Mouse (Mus musculus): ENCODE measurements at regions not wholly inside any gene's neighbourhood (a gene's known extent, or its start where the extent isn't known, plus 50 kb on each side); places are given as distances from the start of the nearest gene placed in this dataset.
"Not testable (repeated sequence)": the region's sequence is repeated elsewhere in the genome, so short reads cannot be mapped to it uniquely, and the experiment has no call there.

GRCm38 (mm10) chr10:57000892-57001722, 485.1 kb upstream of the Hsf2 start:
- WGBS, result 28% methylated on average over 16 of the region's 16 CpGs
- Histone ChIP-seq H3K4me3 (no peak overlapping the region), H3K4me1 (0 out of 2 replicates have a peak, but pooled peaks cover 7% of the 10 kb centered on the region), H3K27me3 (replicated peaks; ENCODE audit: low read depth, poor library complexity, severe bottlenecking) (no peaks in the 10 kb centered on the region), H3K36me3 (replicated peaks) (no peaks in the 10 kb centered on the region), H3K27ac (replicated peaks) (0 out of 2 replicates have a peak overlapping the region, but pooled peaks have one; percentile 11), H3K9me3 (no peaks in the 10 kb centered on the region)
- peak; percentile 60 for DNase-seq (ENCODE audit: low spot score)

GRCm38 (mm10) chr10:57001723-57002110, 484.5 kb upstream of the Hsf2 start:
- no peak for DNase-seq (ENCODE audit: low spot score)
- Histone ChIP-seq H3K36me3 (replicated peaks) (no peaks in the 10 kb centered on the region), H3K9me3 (no peaks in the 10 kb centered on the region), H3K4me1 (0 out of 2 replicates have a peak, but pooled peaks cover 7% of the 10 kb centered on the region), H3K27ac (replicated peaks) (no peak overlapping the region), H3K4me3 (no peak overlapping the region), H3K27me3 (replicated peaks; ENCODE audit: low read depth, poor library complexity, severe bottlenecking) (no peaks in the 10 kb centered on the region)
- 70% methylated on average over 8 of the region's 8 CpGs for whole genome bisulfite sequencing

- no peaks in the 10 kb centered on the region for H3K9me3 ChIP-seq
- H3K4me3 ChIP-seq, result no peak overlapping the region
- WGBS, result 85% methylated on average over 2 of the region's 2 CpGs
- no peak overlapping the region for H3K27ac ChIP-seq (replicated peaks)
- H3K27me3 ChIP-seq (replicated peaks; ENCODE audit: low read depth, poor library complexity, severe bottlenecking), result no peaks in the 10 kb centered on the region
- H3K36me3 ChIP-seq (replicated peaks), result no peaks in the 10 kb centered on the region
- peak; percentile 9 for DNase-seq (ENCODE audit: low spot score)
- H3K4me1 ChIP-seq, result peaks cover 32% of the 10 kb centered on the region
Measured at GRCm38 (mm10) chr10:57037641-57038040, 448.5 kb upstream of the Hsf2 start.

GRCm38 (mm10) chr10:57040201-57040600, 446.0 kb upstream of the Hsf2 start:
- DNase-seq (ENCODE audit: low spot score), result peak; percentile 51
- H3K4me1 ChIP-seq, result peaks cover 32% of the 10 kb centered on the region
- no peaks in the 10 kb centered on the region for H3K36me3 ChIP-seq (replicated peaks)
- peak overlapping the region; percentile 70 for H3K27ac ChIP-seq (replicated peaks)
- no peaks in the 10 kb centered on the region for H3K27me3 ChIP-seq (replicated peaks; ENCODE audit: low read depth, poor library complexity, severe bottlenecking)
- 0 out of 2 replicates have a peak overlapping the region, but pooled peaks have one; percentile 21 for H3K4me3 ChIP-seq
- 36% methylated on average over 5 of the region's 5 CpGs for WGBS
- H3K9me3 ChIP-seq, result no peaks in the 10 kb centered on the region

GRCm38 (mm10) chr10:57046021-57046420, 440.2 kb upstream of the Hsf2 start:
- Histone ChIP-seq H3K36me3 (replicated peaks) (no peaks in the 10 kb centered on the region), H3K4me3 (no peak overlapping the region), H3K4me1 (peaks cover 9% of the 10 kb centered on the region), H3K9me3 (no peaks in the 10 kb centered on the region), H3K27ac (replicated peaks) (no peak overlapping the region), H3K27me3 (replicated peaks; ENCODE audit: low read depth, poor library complexity, severe bottlenecking) (no peaks in the 10 kb centered on the region)
- WGBS, result 73% methylated on average over 2 of the region's 2 CpGs
- no peak for DNase-seq (ENCODE audit: low spot score)

GRCm38 (mm10) chr10:57046891-57047290, 439.3 kb upstream of the Hsf2 start:
- 0 out of 2 replicates have a peak, but pooled peaks cover 2% of the 10 kb centered on the region for H3K4me1 ChIP-seq
- no peak for DNase-seq (ENCODE audit: low spot score)
- H3K9me3 ChIP-seq, result no peaks in the 10 kb centered on the region
- WGBS, result 78% methylated on average over 2 of the region's 2 CpGs
- H3K27me3 ChIP-seq (replicated peaks; ENCODE audit: low read depth, poor library complexity, severe bottlenecking), result no peaks in the 10 kb centered on the region
- H3K27ac ChIP-seq (replicated peaks), result no peak overlapping the region
- no peak overlapping the region for H3K4me3 ChIP-seq
- no peaks in the 10 kb centered on the region for H3K36me3 ChIP-seq (replicated peaks)

GRCm38 (mm10) chr10:57047719-57048118, 438.5 kb upstream of the Hsf2 start:
- no peaks in the 10 kb centered on the region for H3K9me3 ChIP-seq
- DNase-seq (ENCODE audit: low spot score), result no peak
- H3K4me1 ChIP-seq, result 0 out of 2 replicates have a peak, but pooled peaks cover 2% of the 10 kb centered on the region
- H3K27me3 ChIP-seq (replicated peaks; ENCODE audit: low read depth, poor library complexity, severe bottlenecking), result no peaks in the 10 kb centered on the region
- no peak overlapping the region for H3K27ac ChIP-seq (replicated peaks)
- H3K36me3 ChIP-seq (replicated peaks), result no peaks in the 10 kb centered on the region
- H3K4me3 ChIP-seq, result no peak overlapping the region

GRCm38 (mm10) chr10:57053375-57053774, 432.8 kb upstream of the Hsf2 start:
- H3K9me3 ChIP-seq; H3K36me3 ChIP-seq (replicated peaks); H3K27ac ChIP-seq (replicated peaks); H3K4me3 ChIP-seq; DNase-seq (ENCODE audit: low spot score); H3K27me3 ChIP-seq (replicated peaks; ENCODE audit: low read depth, poor library complexity, severe bottlenecking); H3K4me1 ChIP-seq: not testable (repeated sequence)
- WGBS, result 85% methylated on average over 2 of the region's 2 CpGs

GRCm38 (mm10) chr10:57090131-57090530, 396.1 kb upstream of the Hsf2 start:
- no peaks in the 10 kb centered on the region for H3K36me3 ChIP-seq (replicated peaks)
- DNase-seq (ENCODE audit: low spot score), result no peak
- no peak overlapping the region for H3K27ac ChIP-seq (replicated peaks)
- H3K4me3 ChIP-seq, result no peak overlapping the region
- no peaks in the 10 kb centered on the region for H3K4me1 ChIP-seq
- H3K9me3 ChIP-seq, result no peaks in the 10 kb centered on the region
- no peaks in the 10 kb centered on the region for H3K27me3 ChIP-seq (replicated peaks; ENCODE audit: low read depth, poor library complexity, severe bottlenecking)
- WGBS, result 95% methylated on average over 2 of the region's 2 CpGs

GRCm38 (mm10) chr10:57095920-57096319, 390.3 kb upstream of the Hsf2 start:
- no peaks in the 10 kb centered on the region for H3K9me3 ChIP-seq
- DNase-seq (ENCODE audit: low spot score), result no peak
- no peaks in the 10 kb centered on the region for H3K27me3 ChIP-seq (replicated peaks; ENCODE audit: low read depth, poor library complexity, severe bottlenecking)
- no peak overlapping the region for H3K4me3 ChIP-seq
- no peaks in the 10 kb centered on the region for H3K36me3 ChIP-seq (replicated peaks)
- no peaks in the 10 kb centered on the region for H3K4me1 ChIP-seq
- H3K27ac ChIP-seq (replicated peaks), result no peak overlapping the region
- 81% methylated on average over 3 of the region's 3 CpGs for WGBS

- no peak overlapping the region for H3K27ac ChIP-seq (replicated peaks)
- DNase-seq (ENCODE audit: low spot score), result no peak
- no peaks in the 10 kb centered on the region for H3K9me3 ChIP-seq
- WGBS, result 93% methylated on average over 2 of the region's 2 CpGs
- no peaks in the 10 kb centered on the region for H3K36me3 ChIP-seq (replicated peaks)
- no peak overlapping the region for H3K4me3 ChIP-seq
- no peaks in the 10 kb centered on the region for H3K27me3 ChIP-seq (replicated peaks; ENCODE audit: low read depth, poor library complexity, severe bottlenecking)
- H3K4me1 ChIP-seq, result no peaks in the 10 kb centered on the region
Measured at GRCm38 (mm10) chr10:57113359-57113758, 372.8 kb upstream of the Hsf2 start.

GRCm38 (mm10) chr10:57114696-57115271, 371.4 kb upstream of the Hsf2 start:
- Histone ChIP-seq H3K27me3 (replicated peaks; ENCODE audit: low read depth, poor library complexity, severe bottlenecking) (no peaks in the 10 kb centered on the region), H3K36me3 (replicated peaks) (no peaks in the 10 kb centered on the region), H3K27ac (replicated peaks) (no peak overlapping the region), H3K4me1 (no peaks in the 10 kb centered on the region), H3K4me3 (no peak overlapping the region), H3K9me3 (no peaks in the 10 kb centered on the region)
- no peak for DNase-seq (ENCODE audit: low spot score)
- WGBS, result 90% methylated on average over 8 of the region's 8 CpGs

GRCm38 (mm10) chr10:57121514-57121913, 364.7 kb upstream of the Hsf2 start:
- H3K36me3 ChIP-seq (replicated peaks), result no peaks in the 10 kb centered on the region
- H3K27me3 ChIP-seq (replicated peaks; ENCODE audit: low read depth, poor library complexity, severe bottlenecking), result no peaks in the 10 kb centered on the region
- H3K9me3 ChIP-seq, result no peaks in the 10 kb centered on the region
- H3K4me1 ChIP-seq, result no peaks in the 10 kb centered on the region
- DNase-seq (ENCODE audit: low spot score), result no peak
- H3K4me3 ChIP-seq, result no peak overlapping the region
- no peak overlapping the region for H3K27ac ChIP-seq (replicated peaks)
- 80% methylated on average over 1 of the region's 1 CpGs for WGBS
